ENCODE assay signal across 28 mouse cellular contexts in genomic region chr1:135970486-135970885, GRCm38 (mm10). TPM values are rescaled to one million over a fixed set of nuclear protein-coding genes. Genes with fewer than 3 reads are reported as not detected.
DNase-seq lines count a peak whose midpoint lies in the region; ATAC-seq lines count a peak whose summit lies in the region.
"Had no signal": no experiment of that assay in that cellular context is flagged by ENCODE, and none has a peak within 500 bp of the region (broad histone marks: within the 10 kb centered on the region; RNA-seq: fewer than 3 reads in every experiment).

No protein-coding gene starts in this region.

- peaks cover 83% of the 10 kb centered on the region for H3K27me3 ChIP-seq in megakaryocyte, embryonic 14.5 days (replicated peaks)
- H3K27me3 ChIP-seq: embryonic facial prominence, embryonic 15.5 days; hindbrain, embryonic 15.5 days had no signal

- H3K4me1 ChIP-seq in megakaryocyte, embryonic 14.5 days: peaks cover 41% of the 10 kb centered on the region
- H3K4me1 ChIP-seq: heart, embryonic 15.5 days; hindbrain, embryonic 15.5 days had no signal

- no peaks in the 10 kb centered on the region for H3K9me3 ChIP-seq in megakaryocyte, embryonic 14.5 days
- H3K9me3 ChIP-seq: embryonic facial prominence, embryonic 15.5 days; forebrain, embryonic 10.5 days; heart, embryonic 15.5 days; hindbrain, embryonic 15.5 days had no signal

- no peaks in the 10 kb centered on the region for H3K36me3 ChIP-seq in megakaryocyte, embryonic 14.5 days (replicated peaks; ENCODE audit: low read length)
- H3K36me3 ChIP-seq: embryonic facial prominence, embryonic 15.5 days; forebrain, embryonic 10.5 days; heart, embryonic 15.5 days; hindbrain, embryonic 15.5 days had no signal

- peak; percentile 87 for DNase-seq in cerebellum, adult 11-12 months
- DNase-seq in cerebellum, adult 9-10 months: peak; percentile 84
- peak; percentile 77 to 79 for DNase-seq in cerebellum, postnatal 36 days
- no peak for DNase-seq in adrenal gland, adult 2 months
- DNase-seq in layer of hippocampus, adult 9-10 months (ENCODE audit: low spot score): no peak
- DNase-seq: adrenal gland, adult 8-10 months; adrenal gland, postnatal 36 days; embryo, embryonic 11 days; gastrocnemius, postnatal 10 days; heart, adult 2 months; heart, postnatal 14 days; kidney, adult 8-10 months had no signal

- peak overlapping the region; percentile 25 for H3K4me3 ChIP-seq in megakaryocyte, embryonic 14.5 days (replicated peaks)
- H3K4me3 ChIP-seq: embryonic facial prominence, embryonic 15.5 days; erythroblast, embryonic 14.5 days; forebrain, embryonic 10.5 days; heart, adult 2 months; heart, embryonic 15.5 days; hindbrain, embryonic 15.5 days had no signal

- no peak for ATAC-seq in megakaryocyte, adult 5-6 weeks (ENCODE audit: poor library complexity, severe bottlenecking)
- ATAC-seq: activated CD4-positive, CD25-positive, alpha-beta regulatory T cell, adult 4 months; forebrain, embryonic 14.5 days; inflammation-experienced regulatory T-cells, adult 6 months; intestine, postnatal 0 days; Patski had no signal

RNA-seq across cellular contexts. Expression of gene Igfn1, which starts 35.7 kb away (rescaled TPM):
- 0.12 and 0.43 TPM in 2 replicates for polyA plus RNA-seq in megakaryocyte, embryonic 14.5 days (2012; ENCODE audit: insufficient read depth, low replicate concordance)
- not detected in 2 replicates for total RNA-seq in megakaryocyte, adult 5-6 weeks (2015)
- total RNA-seq in megakaryocyte, adult 5-6 weeks (2017): not detected in 2 replicates
- total RNA-seq in adrenal gland, adult 2 months (2021): under 1 TPM in 1 of 2 experiments, not detected in 1; 0.17 TPM
- 0.16 and 0.17 TPM in 2 replicates for polyA plus RNA-seq in adrenal gland, adult 2 months (2012; rRNA removed)
- total RNA-seq: CH12.LX; common myeloid progenitor, adult 5-6 weeks; heart, adult 2 months had no signal
- polyA plus RNA-seq: activated CD4-positive, CD25-positive, alpha-beta regulatory T cell, adult 4 months; embryonic facial prominence, embryonic 11.5 days; erythroblast, embryonic 14.5 days; forebrain, embryonic 10.5 days; forebrain, embryonic 14.5 days; heart, adult 2 months; heart, embryonic 15.5 days; hindbrain, embryonic 11.5 days; inflammation-experienced regulatory T-cells, adult 6 months; Patski had no signal

RNA-seq across cellular contexts. Expression of gene Tmem9, which starts 37.5 kb away (rescaled TPM):
- polyA plus RNA-seq in megakaryocyte, embryonic 14.5 days (2012; ENCODE audit: insufficient read depth, low replicate concordance): 6.0 and 24.1 TPM in 2 replicates
- total RNA-seq in megakaryocyte, adult 5-6 weeks (2015): 2.5 and 3.9 TPM in 2 replicates
- 2.8 and 3.7 TPM in 2 replicates for total RNA-seq in megakaryocyte, adult 5-6 weeks (2017)
- total RNA-seq in adrenal gland, adult 2 months (2021): 10 to 100 TPM; 39.5 to 46.4 TPM
- polyA plus RNA-seq in adrenal gland, adult 2 months (2012; rRNA removed): 102 and 112 TPM in 2 replicates

RNA-seq across cellular contexts. Expression of gene Pkp1, which starts 51.5 kb away (rescaled TPM):
- polyA plus RNA-seq in megakaryocyte, embryonic 14.5 days (2012; ENCODE audit: insufficient read depth, low replicate concordance): 0.04 TPM in 1 of 2 replicates, not detected in the other
- not detected in 2 replicates for total RNA-seq in megakaryocyte, adult 5-6 weeks (2015)
- total RNA-seq in megakaryocyte, adult 5-6 weeks (2017): not detected in 2 replicates
- not detected for total RNA-seq in adrenal gland, adult 2 months (2021)
- 0.03 TPM in 1 of 2 replicates, not detected in the other for polyA plus RNA-seq in adrenal gland, adult 2 months (2012; rRNA removed)
- total RNA-seq: adrenal gland, postnatal 36 days; CH12.LX; common myeloid progenitor, adult 5-6 weeks; heart, adult 2 months had no signal
- polyA plus RNA-seq: activated CD4-positive, CD25-positive, alpha-beta regulatory T cell, adult 4 months; erythroblast, embryonic 14.5 days; forebrain, embryonic 14.5 days; inflammation-experienced regulatory T-cells, adult 6 months had no signal

Comparison
In these comparisons a context has a peak if more than half of its experiments do, and no peak if none do; other contexts are left out.
1. DNase-seq: peak in cerebellum, adult 11-12 months (single experiment), cerebellum, adult 9-10 months (single experiment) and cerebellum, postnatal 36 days (2 of 2); none in adrenal gland, adult 2 months (single experiment) and layer of hippocampus, adult 9-10 months (single experiment).
2. RNA of gene Tmem9, which starts 37.5 kb away (total RNA-seq): 39.5 to 46.4 TPM in adrenal gland, adult 2 months; 2.5 to 3.9 TPM in megakaryocyte, adult 5-6 weeks; every median in the first group is over 4 times any median in the second.